Mouse (Mus musculus) spleen, postnatal 36 days (tissue): Measurements from ENCODE around the gene Rpl36a.

Source experiments
- DNase-seq, 2 experiments: peaks; one replicate each; pipeline ENCODE4 v3.0.0; 2022; ENCODE audit warnings: low spot score in 2 of 2, mixed read lengths in 1 of 2

Gene Rpl36a

DNA sequence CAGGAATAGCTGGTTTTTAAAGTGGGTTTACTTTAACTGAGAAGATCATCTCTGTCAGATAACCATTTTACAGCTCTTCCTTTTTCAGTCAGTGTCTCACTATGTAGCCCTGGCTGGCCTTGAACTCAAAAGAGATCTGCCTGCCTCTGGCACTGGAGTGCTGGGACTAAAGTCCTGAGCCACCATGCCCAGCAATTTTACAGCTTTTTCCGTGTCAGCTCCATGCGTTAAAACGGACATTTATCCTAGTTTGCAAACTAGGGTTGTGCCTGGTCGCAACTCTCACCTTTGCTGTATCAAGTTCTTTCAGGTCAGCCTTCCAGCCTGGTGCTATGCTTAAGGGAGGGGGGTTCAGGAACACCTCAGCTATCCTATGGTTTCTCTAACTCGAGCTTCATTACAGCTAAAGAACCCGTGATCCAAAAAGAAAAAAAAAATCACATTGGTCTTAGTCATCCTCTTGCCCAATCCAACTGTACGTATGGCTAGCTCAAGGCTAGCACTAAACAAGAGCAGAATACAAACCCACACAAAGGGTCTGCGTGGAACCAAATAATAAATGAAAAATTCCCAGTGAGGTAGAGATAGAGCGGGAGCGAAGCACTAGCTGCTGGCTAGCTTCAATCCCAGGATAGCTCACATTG lies 14.6 kb downstream of the Rpl36a start:
- no peak for DNase-seq

DNA sequence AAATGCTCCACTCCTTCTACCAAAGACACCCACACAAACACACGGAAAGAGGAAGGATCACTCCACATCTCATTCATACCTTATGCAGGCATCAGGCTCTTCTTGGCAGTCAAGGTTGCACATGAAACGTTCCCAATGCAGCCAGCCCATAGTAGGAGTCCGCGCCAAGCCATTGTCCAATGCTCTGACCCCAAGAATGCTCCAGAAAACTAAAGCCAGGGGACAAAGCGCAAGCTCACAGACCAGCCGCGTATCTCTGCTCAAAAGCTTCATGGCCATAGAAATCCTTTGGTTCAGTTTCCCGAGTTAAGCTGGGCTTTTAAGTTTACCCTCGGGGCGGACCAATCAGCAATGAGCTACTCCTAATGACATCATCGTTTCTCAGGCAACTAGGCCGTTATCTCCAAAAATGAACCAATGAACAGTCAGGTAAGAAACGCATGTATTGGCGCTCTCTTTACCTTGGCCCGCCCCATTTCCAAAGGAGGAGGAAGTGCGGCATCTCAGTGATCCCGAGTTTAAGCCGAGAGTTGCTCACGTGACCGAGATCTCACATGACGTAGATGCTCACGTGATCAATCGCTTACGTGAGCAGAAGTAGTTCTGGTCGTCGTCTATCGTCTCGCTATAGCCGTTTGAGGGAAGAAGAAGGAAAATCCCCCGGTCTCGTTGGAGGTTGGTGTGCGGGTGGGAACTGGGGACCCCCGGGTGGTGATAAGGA lies 15.4 kb downstream of the Rpl36a start, which contains the start of the genes Gla and Hnrnph2:
TSS of gene Gla (minus strand) at position 467 of the 721 bp plus-strand sequence.
TSS of gene Hnrnph2 (plus strand) at position 521 of the 721 bp plus-strand sequence.
- DNase-seq = peak; percentile 86 to 93

DNA sequence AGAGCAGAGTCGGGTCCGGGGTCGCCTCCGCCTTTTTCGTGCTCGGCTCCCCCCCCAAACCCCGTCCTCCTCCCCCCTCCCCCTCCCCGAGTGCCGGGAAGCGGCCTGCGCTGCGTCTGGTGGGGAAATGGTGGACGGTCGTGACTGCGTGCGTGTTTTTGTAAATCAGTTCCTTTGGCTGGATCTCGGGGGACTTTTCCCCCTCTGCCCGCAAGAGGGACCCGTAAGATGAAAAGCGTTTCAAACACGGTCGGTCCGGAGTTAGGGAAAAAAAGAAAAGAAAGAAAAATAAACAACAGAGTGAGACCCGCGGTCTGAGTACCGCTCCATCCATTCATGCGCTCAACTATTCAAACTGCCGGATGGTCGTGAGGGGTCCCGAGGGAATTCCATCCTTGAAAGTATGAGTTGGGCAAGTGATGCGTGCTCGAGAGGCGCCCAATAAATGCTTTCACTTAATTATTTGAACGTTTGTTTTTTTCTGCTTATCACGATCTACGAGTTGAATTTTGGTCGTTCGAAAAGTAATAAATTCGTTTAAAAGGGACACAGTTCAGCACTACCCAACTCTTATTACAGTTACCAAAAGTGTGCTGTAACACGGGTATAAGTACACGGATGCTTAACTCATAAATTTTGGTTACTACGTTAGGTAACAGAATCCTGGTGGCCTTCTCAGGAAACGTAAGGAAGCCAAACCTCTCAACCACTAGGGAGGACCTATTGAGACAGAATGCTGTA lies 16.1 kb downstream of the Rpl36a start:
- DNase-seq = no peak

DNA sequence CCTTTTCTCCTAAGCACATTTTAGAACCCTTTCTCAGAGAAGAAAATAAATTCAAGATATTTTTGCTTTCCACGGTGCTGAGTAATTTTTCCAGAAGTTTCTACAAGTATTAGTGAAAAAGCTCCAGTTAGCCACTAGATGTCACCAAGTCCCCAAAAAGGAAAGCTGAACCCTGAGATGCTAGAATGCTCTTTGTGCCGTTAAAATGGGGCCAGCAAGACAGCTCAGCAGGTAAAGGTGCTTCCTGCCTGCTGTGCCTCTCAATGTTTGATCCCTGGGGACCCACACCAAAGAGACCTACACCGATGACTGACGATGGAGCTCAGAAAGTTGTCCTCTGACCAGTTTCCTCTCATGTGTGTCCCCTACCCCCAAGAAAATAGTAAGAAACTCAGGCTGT lies 24.0 kb downstream of the Rpl36a start:
- peak; percentile 13 to 18 for DNase-seq

DNA sequence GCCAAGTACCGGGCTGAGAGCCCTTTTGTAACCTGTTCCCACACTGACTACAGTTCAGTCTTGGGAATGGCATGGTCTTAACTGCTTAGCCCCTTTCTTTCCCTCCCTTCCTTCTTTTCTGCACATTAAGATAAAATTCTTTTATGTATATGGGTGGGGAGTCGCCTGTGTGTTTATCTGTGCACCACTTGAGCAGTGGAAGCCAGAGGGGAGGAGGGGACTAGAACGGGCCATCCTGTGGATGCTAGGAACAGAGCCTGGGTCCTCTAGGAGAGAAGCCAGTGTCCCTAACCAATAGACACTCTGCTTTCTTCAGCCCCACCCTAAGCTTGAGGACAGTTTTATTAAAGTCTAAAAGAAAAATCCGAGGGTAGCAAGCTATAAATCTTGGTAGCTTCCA lies 25.5 kb downstream of the Rpl36a start:
- DNase-seq = no peak

DNA sequence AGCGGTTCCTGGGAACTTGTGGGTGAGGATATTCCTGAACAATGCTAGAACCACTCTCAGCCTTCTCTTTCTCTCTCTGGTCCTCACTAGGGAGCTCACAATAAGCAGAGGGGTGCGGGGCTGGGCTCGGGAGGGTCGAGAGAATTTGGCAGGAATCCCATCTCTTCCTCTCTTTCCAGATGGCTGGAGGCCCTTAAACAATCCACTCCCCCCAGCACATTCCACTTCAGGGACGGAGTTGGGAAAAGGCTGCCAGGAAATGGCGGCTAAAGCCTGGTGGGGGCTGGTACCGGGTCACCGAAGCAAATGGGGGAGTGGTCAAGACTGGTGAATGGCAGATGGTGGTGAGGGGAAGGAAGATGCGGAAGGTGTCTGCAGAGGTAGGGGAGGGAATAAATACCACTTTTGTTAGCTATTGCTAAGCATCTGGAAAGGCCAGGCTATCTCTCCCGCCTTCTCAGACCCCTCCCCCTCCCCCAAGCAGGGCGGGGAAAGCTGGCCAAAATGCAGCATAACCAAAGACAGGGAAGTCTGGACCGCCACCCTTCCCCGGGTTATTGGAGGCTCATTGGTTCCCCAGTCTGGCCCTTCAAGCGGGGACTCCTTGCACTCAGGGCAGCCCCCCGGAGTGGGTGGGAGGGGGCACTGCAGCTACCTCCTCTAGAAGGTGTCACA lies 27.0 kb downstream of the Rpl36a start:
- peak; percentile 19 to 28 for DNase-seq

DNA sequence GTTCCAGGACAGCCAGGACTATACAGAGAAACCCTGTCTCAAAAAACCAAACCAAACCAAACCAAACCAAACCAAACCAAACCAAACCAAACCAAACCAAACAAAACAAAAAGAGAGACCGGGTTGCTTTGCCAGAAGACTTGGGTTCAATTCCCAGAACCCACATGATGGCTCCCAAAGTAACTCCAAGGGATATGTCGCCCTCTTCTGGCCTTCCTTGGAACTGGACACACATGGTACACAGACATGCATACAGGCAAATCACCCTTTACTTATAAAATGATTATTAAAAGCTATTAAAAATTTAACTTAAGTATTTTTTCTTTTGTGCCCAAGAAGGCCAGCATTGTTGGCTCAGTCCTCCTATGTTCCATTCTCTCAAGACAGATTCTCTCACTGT lies 28.9 kb downstream of the Rpl36a start:
- DNase-seq = no peak

DNA sequence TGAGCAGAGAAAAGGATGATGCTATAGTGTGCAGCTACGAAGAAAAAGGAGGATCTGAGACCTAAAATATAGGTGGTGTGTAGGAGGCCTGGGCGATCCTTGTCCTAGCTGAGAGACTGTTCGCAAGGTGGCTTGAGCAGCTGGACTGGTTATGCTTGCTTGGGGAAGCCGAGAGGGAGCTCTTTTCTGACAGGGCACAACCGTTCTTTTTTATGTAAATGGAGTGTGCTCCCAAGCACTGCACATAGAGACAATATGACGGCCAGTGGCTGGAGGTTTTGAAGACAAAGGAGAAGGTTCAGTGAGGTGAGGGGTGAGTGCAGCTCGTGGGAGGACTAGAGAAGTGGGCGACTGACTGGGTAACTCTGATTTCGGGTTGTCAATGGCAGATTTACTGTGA lies 34.2 kb downstream of the Rpl36a start:
- no peak for DNase-seq

DNA sequence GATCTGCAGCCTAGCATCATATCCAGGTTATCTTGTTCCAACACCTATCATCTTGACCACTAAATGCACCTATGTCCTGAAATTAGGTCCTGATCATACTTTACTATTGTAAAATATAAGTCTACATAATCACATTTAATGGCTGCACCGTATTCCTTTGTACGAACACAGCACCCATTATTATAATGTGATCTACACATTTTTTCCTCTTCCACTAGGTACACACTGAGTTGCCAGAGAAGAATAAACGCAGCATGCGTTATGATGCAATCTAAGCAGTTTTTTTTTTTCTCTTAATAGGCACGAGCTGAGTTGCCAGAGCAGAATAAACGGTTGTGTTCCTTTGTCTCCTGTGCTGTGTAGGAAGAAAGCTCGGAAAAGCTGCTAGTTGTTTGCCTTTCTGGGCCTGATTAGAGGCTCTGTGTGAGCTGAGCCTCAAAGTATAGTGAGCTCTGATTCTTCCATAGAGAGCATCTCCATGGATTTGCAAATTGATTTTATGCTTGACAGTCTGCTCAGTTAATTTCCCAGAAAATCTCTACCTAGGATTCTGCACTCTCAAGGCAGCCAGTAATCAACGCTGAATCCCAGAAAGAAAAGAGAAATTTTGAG lies 34.9 kb downstream of the Rpl36a start:
- DNase-seq = no peak

DNA sequence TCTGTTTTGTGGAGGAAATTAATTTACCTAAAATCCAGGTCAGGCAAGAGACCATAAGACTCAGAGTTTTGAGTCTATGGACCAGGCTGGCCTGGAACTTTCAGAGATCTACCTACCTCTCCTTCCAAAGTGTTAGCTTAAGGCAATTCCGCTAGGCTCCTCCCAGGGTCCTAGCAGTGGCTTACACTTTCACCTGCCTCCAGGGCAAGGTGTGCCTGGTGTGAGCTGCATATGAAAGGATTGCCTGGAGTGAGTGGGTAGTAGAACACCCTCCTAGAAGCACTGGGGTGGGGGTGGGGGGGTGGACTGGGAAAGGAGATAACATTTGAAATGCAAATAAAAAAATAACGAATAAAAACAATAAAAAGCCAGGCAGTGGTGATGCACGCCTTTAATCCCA lies 36.2 kb downstream of the Rpl36a start:
- no peak for DNase-seq

DNA sequence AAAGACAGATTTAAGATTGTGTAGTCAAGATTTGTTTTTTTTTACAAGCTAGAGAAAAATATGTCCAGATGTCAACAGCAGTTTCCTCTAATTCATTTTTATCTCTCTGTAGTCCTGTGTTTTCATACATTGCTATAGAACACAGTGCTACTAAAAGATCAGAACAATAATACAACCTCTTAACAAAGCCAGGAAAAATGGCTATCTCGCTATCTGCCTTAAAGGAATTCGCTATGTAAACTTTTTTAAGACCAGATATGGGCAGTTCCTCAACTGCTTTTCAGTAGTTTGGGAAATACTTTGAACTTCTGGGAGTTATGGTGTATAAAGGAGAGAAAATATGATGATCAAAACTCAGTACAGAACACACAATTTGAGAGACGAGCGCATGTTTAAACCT lies 37.9 kb downstream of the Rpl36a start:
- no peak for DNase-seq

DNA sequence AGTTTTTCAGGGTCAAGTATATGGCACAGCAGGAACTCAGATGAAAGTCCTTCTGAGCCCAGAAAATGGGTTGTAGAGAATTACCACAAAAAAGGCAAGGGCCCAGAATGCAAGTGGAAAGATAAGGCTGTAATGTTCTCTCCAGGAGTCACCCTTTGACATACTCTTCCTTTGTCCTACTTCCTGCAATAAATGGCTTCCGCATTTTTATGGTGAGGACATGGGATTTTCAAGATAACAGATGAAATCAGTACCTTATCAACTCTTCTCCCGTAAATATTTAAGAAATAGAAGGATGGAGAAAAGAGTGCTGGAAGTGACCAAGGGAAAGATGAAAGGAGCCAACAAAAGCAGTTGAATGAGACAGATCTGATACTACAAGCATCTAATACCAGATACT lies 42.7 kb downstream of the Rpl36a start:
- no peak for DNase-seq

DNA sequence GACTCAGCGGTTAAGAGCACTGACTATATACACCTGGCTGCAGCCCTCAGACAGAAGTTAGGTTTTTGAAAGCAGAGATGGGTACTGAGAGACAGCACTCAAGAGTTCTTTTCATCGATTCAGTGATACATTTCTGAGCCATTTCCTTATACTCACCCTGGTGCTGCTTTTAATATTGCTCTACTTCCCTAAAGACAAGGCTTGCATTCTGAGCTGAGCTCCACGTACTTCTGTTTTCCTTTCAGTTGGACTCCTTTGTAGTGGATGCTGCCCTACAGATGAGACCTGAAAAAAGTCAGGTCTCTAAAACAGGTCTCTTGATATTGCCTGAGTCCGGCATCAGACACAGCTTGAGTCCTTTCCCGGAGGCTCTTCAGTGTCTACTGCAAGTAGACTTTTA lies 47.3 kb downstream of the Rpl36a start:
- no peak for DNase-seq

DNA sequence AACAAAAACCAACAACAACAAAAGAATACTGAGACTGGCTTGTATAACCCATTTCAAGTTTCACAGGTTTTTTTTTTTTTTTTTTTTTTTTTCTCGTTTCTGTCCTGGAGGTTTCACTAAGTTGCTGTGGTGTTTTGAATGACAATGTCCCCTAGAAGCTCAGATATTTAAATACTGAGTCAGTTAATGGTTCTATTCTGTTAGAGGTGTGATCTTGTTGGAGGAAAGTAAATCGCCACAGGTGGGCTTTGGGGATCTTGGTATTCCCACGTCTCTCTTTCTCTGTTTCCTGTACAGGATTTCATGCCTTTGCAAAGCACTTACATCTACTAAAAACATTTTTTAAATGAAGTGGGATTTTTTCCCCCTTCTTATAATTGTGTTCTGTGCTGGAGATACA lies 49.7 kb downstream of the Rpl36a start:
- DNase-seq = no peak

DNA sequence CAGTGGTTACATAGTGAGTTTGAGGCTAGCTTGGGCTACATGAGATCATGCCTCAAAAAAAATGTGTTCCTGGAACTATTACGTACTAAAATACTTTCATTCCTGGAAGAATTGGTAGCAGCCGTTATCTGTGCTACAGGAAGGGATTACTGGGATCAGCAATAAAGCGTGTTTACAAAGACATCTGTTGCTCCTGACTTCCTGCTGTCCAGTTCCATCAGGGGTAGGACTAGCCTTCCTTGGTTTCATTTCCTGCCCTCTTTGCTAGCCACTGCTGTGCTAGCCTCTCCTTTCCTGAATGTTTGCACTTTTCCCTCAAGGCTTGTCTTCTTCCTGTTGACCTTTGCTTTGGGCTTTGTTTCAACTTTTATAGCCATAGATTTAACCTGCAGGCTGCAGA lies 50.4 kb downstream of the Rpl36a start:
- DNase-seq = no peak
